Mouse (Mus musculus): Measurements from ENCODE around the gene Tmem43. TPM values are rescaled to one million over a fixed set of nuclear protein-coding genes. Genes with fewer than 3 reads are reported as not detected.

Tmem43 gene
- total and polyA plus RNA-seq, 2 experiments from 2014 or later: 16.9 to 41.3 TPM

- Histone ChIP-seq H3K27ac (ENCODE audit: low read depth) (no peak overlapping the region), H3K4me2 (ENCODE audit: low read depth, low read length) (no peak overlapping the region), H3K27me3 (ENCODE audit: control insufficient read depth, insufficient read depth, low read length) (0 out of 2 replicates have a peak, but pooled peaks cover 3% of the 10 kb centered on the region), H3K9me3 (replicated peaks; ENCODE audit: control insufficient read depth, low read length) (no peaks in the 10 kb centered on the region), H3K36me3 (replicated peaks; ENCODE audit: control insufficient read depth, insufficient read depth, low read length) (no peaks in the 10 kb centered on the region), H3K4me3 (ENCODE audit: low read depth, low read length) (no peak overlapping the region), H3K4me1 (ENCODE audit: control insufficient read depth, insufficient read depth) (no peaks in the 10 kb centered on the region), H3K9ac (replicated peaks; ENCODE audit: low read depth, low read length) (no peak overlapping the region)
- ATAC-seq (ENCODE audit: insufficient read depth, low read depth) (no peak), DNase-seq (ENCODE audit: low spot score) (no peak)
- no peak for TF ChIP-seq EP300 (IDR thresholded peaks at IDR 0.05; ENCODE audit: low read depth)
- TF ChIP-seq CTCF (IDR thresholded peaks at IDR 0.05; ENCODE audit: low read depth): no peak
- WGBS: 36% methylated on average over 3 of the region's 3 CpGs
Measured at GRCm38 (mm10) chr6:91449472-91450225, 23.9 kb upstream of the Tmem43 start.

DNA sequence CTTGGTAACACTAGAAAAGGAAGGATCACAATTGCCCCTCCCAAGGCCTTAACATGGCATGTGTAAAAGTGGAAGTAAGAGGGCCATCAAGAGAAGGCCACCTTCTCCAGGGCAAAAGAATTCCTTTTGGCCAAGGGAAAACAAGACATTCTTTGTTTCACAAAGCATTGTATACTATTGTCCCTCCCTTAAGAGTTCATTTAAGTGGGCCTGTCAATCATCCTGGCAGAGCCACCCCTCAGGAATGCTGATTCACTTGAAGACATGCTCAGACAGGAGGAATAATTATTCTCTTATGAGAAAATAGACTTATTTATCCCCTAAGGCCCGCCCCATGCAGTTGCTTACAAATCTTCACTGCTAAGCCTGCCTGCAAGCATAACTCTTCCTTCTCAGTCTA lies 21.4 kb upstream of the Tmem43 start:
- 33% methylated on average over 1 of the region's 1 CpGs for WGBS
- 0 out of 2 replicates have a peak, but pooled peaks cover 3% of the 10 kb centered on the region for H3K27me3 ChIP-seq (ENCODE audit: control insufficient read depth, insufficient read depth, low read length)
- H3K27ac ChIP-seq (ENCODE audit: low read depth): no peak overlapping the region
- H3K4me3 ChIP-seq (ENCODE audit: low read depth, low read length): no peak overlapping the region
- H3K9ac ChIP-seq (replicated peaks; ENCODE audit: low read depth, low read length): no peak overlapping the region
- DNase-seq (ENCODE audit: low spot score): no peak
- no peak for TF ChIP-seq EP300 (IDR thresholded peaks at IDR 0.05; ENCODE audit: low read depth)
- no peak for TF ChIP-seq CTCF (IDR thresholded peaks at IDR 0.05; ENCODE audit: low read depth)
- H3K36me3 ChIP-seq (replicated peaks; ENCODE audit: control insufficient read depth, insufficient read depth, low read length): no peaks in the 10 kb centered on the region
- no peaks in the 10 kb centered on the region for H3K4me1 ChIP-seq (ENCODE audit: control insufficient read depth, insufficient read depth)
- no peak overlapping the region for H3K4me2 ChIP-seq (ENCODE audit: low read depth, low read length)
- no peak for ATAC-seq (ENCODE audit: insufficient read depth, low read depth)
- H3K9me3 ChIP-seq (replicated peaks; ENCODE audit: control insufficient read depth, low read length): no peaks in the 10 kb centered on the region

DNA sequence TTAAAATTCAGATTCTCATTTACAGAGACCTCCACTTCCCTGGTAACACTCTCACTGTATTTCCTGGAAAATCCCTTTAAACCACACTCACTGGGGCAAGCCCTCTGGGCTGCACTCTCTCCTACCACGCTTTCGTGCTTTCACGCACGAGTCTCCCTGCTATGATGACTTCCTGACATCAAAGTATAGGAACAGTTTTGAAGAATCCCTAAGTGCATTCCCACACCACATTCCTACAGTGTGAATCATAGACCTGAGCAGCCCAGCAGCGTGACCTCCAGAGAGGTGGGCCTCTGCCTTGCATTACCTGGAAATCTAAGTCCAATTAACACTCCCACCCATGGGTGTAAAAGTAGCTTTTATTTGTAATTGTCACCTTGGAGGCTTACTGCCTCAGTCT lies 19.0 kb upstream of the Tmem43 start:
- no peaks in the 10 kb centered on the region for H3K36me3 ChIP-seq (replicated peaks; ENCODE audit: control insufficient read depth, insufficient read depth, low read length)
- 20% methylated on average over 5 of the region's 5 CpGs for WGBS
- no peaks in the 10 kb centered on the region for H3K4me1 ChIP-seq (ENCODE audit: control insufficient read depth, insufficient read depth)
- H3K9me3 ChIP-seq (replicated peaks; ENCODE audit: control insufficient read depth, low read length): no peaks in the 10 kb centered on the region
- H3K9ac ChIP-seq (replicated peaks; ENCODE audit: low read depth, low read length): no peak overlapping the region
- H3K4me2 ChIP-seq (ENCODE audit: low read depth, low read length): no peak overlapping the region
- no peak for TF ChIP-seq EP300 (IDR thresholded peaks at IDR 0.05; ENCODE audit: low read depth)
- TF ChIP-seq CTCF (IDR thresholded peaks at IDR 0.05; ENCODE audit: low read depth): no peak
- H3K27ac ChIP-seq (ENCODE audit: low read depth): no peak overlapping the region
- DNase-seq (ENCODE audit: low spot score) (no peak), ATAC-seq (ENCODE audit: insufficient read depth, low read depth) (no peak)
- H3K27me3 ChIP-seq (ENCODE audit: control insufficient read depth, insufficient read depth, low read length): no peaks in the 10 kb centered on the region
- H3K4me3 ChIP-seq (ENCODE audit: low read depth, low read length): no peak overlapping the region

DNA sequence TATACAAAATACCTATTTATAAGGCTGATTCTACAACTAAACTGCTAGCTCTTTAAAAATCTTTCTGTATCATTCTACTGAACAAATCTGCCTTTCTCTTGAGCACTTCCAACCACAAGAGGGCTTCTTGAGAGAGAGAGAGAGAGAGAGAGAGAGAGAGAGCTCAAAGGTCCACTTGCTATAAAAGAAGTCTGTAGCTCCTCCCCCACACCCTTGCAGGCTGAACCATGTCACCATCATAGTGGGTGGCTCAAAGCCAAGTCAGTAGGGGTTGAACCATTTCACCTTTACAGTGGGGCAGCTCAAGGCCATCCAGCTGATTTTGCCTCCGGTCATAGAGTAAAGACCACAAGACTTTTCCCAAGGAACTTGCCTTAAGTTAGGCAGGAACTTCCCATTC lies 14.0 kb upstream of the Tmem43 start:
- ATAC-seq (ENCODE audit: insufficient read depth, low read depth) (no peak), DNase-seq (ENCODE audit: low spot score) (no peak)
- H3K4me2 ChIP-seq (ENCODE audit: low read depth, low read length): no peak overlapping the region
- no peaks in the 10 kb centered on the region for H3K4me1 ChIP-seq (ENCODE audit: control insufficient read depth, insufficient read depth)
- H3K27me3 ChIP-seq (ENCODE audit: control insufficient read depth, insufficient read depth, low read length): no peaks in the 10 kb centered on the region
- WGBS: 74% methylated on average over 1 of the region's 1 CpGs
- no peaks in the 10 kb centered on the region for H3K9me3 ChIP-seq (replicated peaks; ENCODE audit: control insufficient read depth, low read length)
- no peak overlapping the region for H3K27ac ChIP-seq (ENCODE audit: low read depth)
- no peak for TF ChIP-seq EP300 (IDR thresholded peaks at IDR 0.05; ENCODE audit: low read depth)
- no peak for TF ChIP-seq CTCF (IDR thresholded peaks at IDR 0.05; ENCODE audit: low read depth)
- H3K4me3 ChIP-seq (ENCODE audit: low read depth, low read length): no peak overlapping the region
- no peak overlapping the region for H3K9ac ChIP-seq (replicated peaks; ENCODE audit: low read depth, low read length)
- H3K36me3 ChIP-seq (replicated peaks; ENCODE audit: control insufficient read depth, insufficient read depth, low read length): peaks cover 17% of the 10 kb centered on the region

- H3K27ac ChIP-seq (ENCODE audit: low read depth): no peak overlapping the region
- no peak overlapping the region for H3K4me2 ChIP-seq (ENCODE audit: low read depth, low read length)
- no peaks in the 10 kb centered on the region for H3K4me1 ChIP-seq (ENCODE audit: control insufficient read depth, insufficient read depth)
- H3K9ac ChIP-seq (replicated peaks; ENCODE audit: low read depth, low read length): no peak overlapping the region
- peaks cover 52% of the 10 kb centered on the region for H3K36me3 ChIP-seq (replicated peaks; ENCODE audit: control insufficient read depth, insufficient read depth, low read length)
- DNase-seq (ENCODE audit: low spot score): no peak
- TF ChIP-seq EP300 (IDR thresholded peaks at IDR 0.05; ENCODE audit: low read depth): no peak
- no peak for TF ChIP-seq CTCF (IDR thresholded peaks at IDR 0.05; ENCODE audit: low read depth)
- H3K27me3 ChIP-seq (ENCODE audit: control insufficient read depth, insufficient read depth, low read length): no peaks in the 10 kb centered on the region
- no peak for ATAC-seq (ENCODE audit: insufficient read depth, low read depth)
- 83% methylated on average over 2 of the region's 2 CpGs for WGBS
- no peak overlapping the region for H3K4me3 ChIP-seq (ENCODE audit: low read depth, low read length)
- H3K9me3 ChIP-seq (replicated peaks; ENCODE audit: control insufficient read depth, low read length): no peaks in the 10 kb centered on the region
Measured at GRCm38 (mm10) chr6:91465756-91466155, 7.7 kb upstream of the Tmem43 start.

- Histone ChIP-seq H3K4me2 (ENCODE audit: low read depth, low read length) (no peak overlapping the region), H3K4me1 (ENCODE audit: control insufficient read depth, insufficient read depth) (0 out of 2 replicates have a peak, but pooled peaks cover 2% of the 10 kb centered on the region), H3K27ac (ENCODE audit: low read depth) (no peak overlapping the region), H3K36me3 (replicated peaks; ENCODE audit: control insufficient read depth, insufficient read depth, low read length) (peaks cover 52% of the 10 kb centered on the region), H3K9me3 (replicated peaks; ENCODE audit: control insufficient read depth, low read length) (no peaks in the 10 kb centered on the region), H3K27me3 (ENCODE audit: control insufficient read depth, insufficient read depth, low read length) (no peaks in the 10 kb centered on the region), H3K4me3 (ENCODE audit: low read depth, low read length) (no peak overlapping the region), H3K9ac (replicated peaks; ENCODE audit: low read depth, low read length) (no peak overlapping the region)
- ATAC-seq (ENCODE audit: insufficient read depth, low read depth) (no peak), DNase-seq (ENCODE audit: low spot score) (no peak)
- 81% methylated on average over 1 of the region's 1 CpGs for WGBS
- TF ChIP-seq CTCF (IDR thresholded peaks at IDR 0.05; ENCODE audit: low read depth) (no peak), EP300 (IDR thresholded peaks at IDR 0.05; ENCODE audit: low read depth) (no peak)
Measured at GRCm38 (mm10) chr6:91467106-91467505, 6.4 kb upstream of the Tmem43 start.

Data from heart, postnatal 0 days (tissue).